Mouse (Mus musculus) ovary, postnatal 14 days (tissue): ENCODE results near the gene Mlf1.

ENCODE experiments used
- DNase-seq: peaks from one replicate; pipeline ENCODE4 v3.0.0; 2022; ENCODE audit warnings: low spot score

Gene Mlf1

GRCm38 (mm10) chr3:67373872-67374271 lies at the start of gene Mlf1:
Gene Mlf1, plus strand, starts transcription at chr3:67374097.
- peak; percentile 86 for DNase-seq

- DNase-seq: no peak
Measured at GRCm38 (mm10) chr3:67339558-67339957, 34.3 kb upstream of the Mlf1 start.

GRCm38 (mm10) chr3:67340921-67341320 lies 33.0 kb upstream of the Mlf1 start:
- DNase-seq: no peak

GRCm38 (mm10) chr3:67343004-67343662 lies 30.8 kb upstream of the Mlf1 start:
- DNase-seq: no peak

- peak; percentile 41 for DNase-seq
Measured at GRCm38 (mm10) chr3:67344599-67344998, 29.3 kb upstream of the Mlf1 start.

GRCm38 (mm10) chr3:67346674-67347073 lies 27.2 kb upstream of the Mlf1 start:
- no peak for DNase-seq

- DNase-seq: no peak
Measured at GRCm38 (mm10) chr3:67351406-67352127, 22.3 kb upstream of the Mlf1 start.

GRCm38 (mm10) chr3:67352128-67352762 lies 21.7 kb upstream of the Mlf1 start:
- peak; percentile 27 for DNase-seq

- no peak for DNase-seq
Measured at GRCm38 (mm10) chr3:67352763-67353149, 21.1 kb upstream of the Mlf1 start.

- DNase-seq: no peak
Measured at GRCm38 (mm10) chr3:67358376-67358775, 15.5 kb upstream of the Mlf1 start.

GRCm38 (mm10) chr3:67366087-67366892 lies 7.6 kb upstream of the Mlf1 start:
- DNase-seq: no peak

- DNase-seq: no peak
Measured at GRCm38 (mm10) chr3:67367481-67367880, 6.4 kb upstream of the Mlf1 start.

GRCm38 (mm10) chr3:67369407-67370079 lies 4.4 kb upstream of the Mlf1 start:
- no peak for DNase-seq

- DNase-seq: no peak
Measured at GRCm38 (mm10) chr3:67372194-67372593, 1.7 kb upstream of the Mlf1 start.

GRCm38 (mm10) chr3:67372781-67373180 lies 1.1 kb upstream of the Mlf1 start:
- no peak for DNase-seq

- DNase-seq: no peak
Measured at GRCm38 (mm10) chr3:67374360-67374778, 472 bp downstream of the Mlf1 start.

- no peak for DNase-seq
Measured at GRCm38 (mm10) chr3:67375063-67375462, 1.2 kb downstream of the Mlf1 start, which contains the start of gene Gm17402. Gene Gm17402, minus strand, starts transcription at chr3:67375163.

GRCm38 (mm10) chr3:67378215-67378614 lies 4.3 kb downstream of the Mlf1 start:
- no peak for DNase-seq

- DNase-seq: no peak
Measured at GRCm38 (mm10) chr3:67429338-67429998, 55.6 kb downstream of the Mlf1 start.

GRCm38 (mm10) chr3:67429999-67430380 lies 56.1 kb downstream of the Mlf1 start, which contains the start of gene Gfm1:
Gene Gfm1, plus strand, starts transcription at chr3:67430096.
- DNase-seq: peak; percentile 83

- no peak for DNase-seq
Measured at GRCm38 (mm10) chr3:67434011-67434410, 60.1 kb downstream of the Mlf1 start.
